Mouse (Mus musculus) skeletal muscle tissue, adult 2 months (tissue): ENCODE results near the gene 4930402F06Rik.

Experiments used
- DNase-seq: peaks from one replicate; pipeline ENCODE4 v3.0.0-alpha.2; 2012; ENCODE audit warnings: low read depth, low spot score

The 4930402F06Rik gene

GRCm38 (mm10) chr2:35397096-35397495 lies at the start of gene 4930402F06Rik:
4930402F06Rik (minus strand) TSS chr2:35397175.
- no peak for DNase-seq

- no peak for DNase-seq
Observed at GRCm38 (mm10) chr2:35446300-35446699, 49.3 kb upstream of the 4930402F06Rik start.

GRCm38 (mm10) chr2:35445610-35446009 lies 48.6 kb upstream of the 4930402F06Rik start:
- no peak for DNase-seq

GRCm38 (mm10) chr2:35444764-35445262 lies 47.8 kb upstream of the 4930402F06Rik start:
- DNase-seq, result no peak

- no peak for DNase-seq
Observed at GRCm38 (mm10) chr2:35443981-35444763, 47.2 kb upstream of the 4930402F06Rik start.

- DNase-seq, result no peak
Observed at GRCm38 (mm10) chr2:35443325-35443724, 46.4 kb upstream of the 4930402F06Rik start.

- DNase-seq, result no peak
Observed at GRCm38 (mm10) chr2:35442079-35442478, 45.1 kb upstream of the 4930402F06Rik start.

- no peak for DNase-seq
Observed at GRCm38 (mm10) chr2:35441419-35441818, 44.4 kb upstream of the 4930402F06Rik start.

GRCm38 (mm10) chr2:35440480-35440879 lies 43.5 kb upstream of the 4930402F06Rik start:
- no peak for DNase-seq

GRCm38 (mm10) chr2:35437796-35438195 lies 40.8 kb upstream of the 4930402F06Rik start:
- DNase-seq, result no peak

- no peak for DNase-seq
Observed at GRCm38 (mm10) chr2:35434576-35435123, 37.7 kb upstream of the 4930402F06Rik start.

- DNase-seq, result no peak
Observed at GRCm38 (mm10) chr2:35433428-35433827, 36.5 kb upstream of the 4930402F06Rik start.

GRCm38 (mm10) chr2:35432472-35432871 lies 35.5 kb upstream of the 4930402F06Rik start:
- DNase-seq, result no peak

GRCm38 (mm10) chr2:35432011-35432410 lies 35.0 kb upstream of the 4930402F06Rik start:
- no peak for DNase-seq

GRCm38 (mm10) chr2:35430806-35431205 lies 33.8 kb upstream of the 4930402F06Rik start:
- DNase-seq, result no peak

GRCm38 (mm10) chr2:35428615-35429300 lies 31.8 kb upstream of the 4930402F06Rik start:
- no peak for DNase-seq

GRCm38 (mm10) chr2:35427559-35427958 lies 30.6 kb upstream of the 4930402F06Rik start:
- DNase-seq, result no peak

GRCm38 (mm10) chr2:35423711-35424339 lies 26.9 kb upstream of the 4930402F06Rik start:
- no peak for DNase-seq

GRCm38 (mm10) chr2:35422384-35422783 lies 25.4 kb upstream of the 4930402F06Rik start:
- no peak for DNase-seq

GRCm38 (mm10) chr2:35420681-35421080 lies 23.7 kb upstream of the 4930402F06Rik start:
- no peak for DNase-seq

GRCm38 (mm10) chr2:35419671-35420070 lies 22.7 kb upstream of the 4930402F06Rik start:
- no peak for DNase-seq

GRCm38 (mm10) chr2:35419243-35419642 lies 22.3 kb upstream of the 4930402F06Rik start:
- DNase-seq, result no peak
